Mouse (Mus musculus) limb, embryonic 15.5 days (tissue): ENCODE data around the gene Sppl3. TPM values are rescaled to one million over a fixed set of nuclear protein-coding genes. Genes with fewer than 3 reads are reported as not detected.

Experiments used
- ATAC-seq: fragments of 200-750 bp; cut with Nextera tagmentation; 2 replicates; pipeline ENCODE4 v1.8.0; 2017; ENCODE audit warnings: low read depth, moderate TSS enrichment; ENCODE audit not compliant: insufficient number of reproducible peaks, low FRiP score, low TSS enrichment
- H3K27ac ChIP-seq: fragments of 300-500 bp; sonication (generic); 2 replicates; pipeline ENCODE4 v1.5.1; 2015; ENCODE audit warnings: moderate library complexity, mild to moderate bottlenecking, inconsistent platforms
- H3K27me3 ChIP-seq: fragments of 300-500 bp; sonication (generic); 2 replicates; pipeline ENCODE4 v1.6.1; 2015; ENCODE audit warnings: inconsistent platforms
- H3K36me3 ChIP-seq: fragments of 300-500 bp; sonication (generic); 2 replicates; pipeline ENCODE4 v1.6.1; 2015; ENCODE audit warnings: inconsistent platforms
- H3K4me1 ChIP-seq: fragments of 300-500 bp; sonication (generic); 2 replicates; pipeline ENCODE4 v1.6.1; 2015; ENCODE audit warnings: inconsistent platforms
- H3K4me2 ChIP-seq: fragments of 300-500 bp; sonication (generic); 2 replicates; pipeline ENCODE4 v1.6.1; 2015; ENCODE audit warnings: mild to moderate bottlenecking, inconsistent platforms
- H3K4me3 ChIP-seq: fragments of 300-500 bp; sonication (generic); 2 replicates; pipeline ENCODE4 v1.5.1; 2015; ENCODE audit warnings: mild to moderate bottlenecking, inconsistent platforms
- H3K9ac ChIP-seq: fragments of 300-500 bp; sonication (generic); 2 replicates; pipeline ENCODE4 v1.6.1; 2015; ENCODE audit warnings: inconsistent platforms
- H3K9me3 ChIP-seq: fragments of 300-500 bp; sonication (generic); 2 replicates; pipeline ENCODE4 v1.6.1; 2016; ENCODE audit warnings: inconsistent platforms
- WGBS: fragments of 180-500 bp; shearing (Covaris S2); methylation state at CpG from one replicate; pipeline ENCODE4 v1.1.7; 2015; 5-methylcytosine and 5-hydroxymethylcytosine counted together
- polyA plus RNA-seq: library from polyadenylated mRNA; unstranded; fragments of >200 nt; fragmentation: Nextera tagmentation; extraction: Ambion mirVana; gene quantifications from 2 replicates; pipeline ENCODE4 v1.2.1, GENCODE M21; 2015

The Sppl3 gene
- polyA plus RNA-seq, 1 experiment from 2014 or later: 19.9 TPM

- Histone ChIP-seq H3K36me3 (no peaks in the 10 kb centered on the region), H3K4me3 (no peak overlapping the region), H3K4me2 (no peak overlapping the region), H3K27ac (no peak overlapping the region), H3K4me1 (peaks cover 7% of the 10 kb centered on the region; the same call in 1 of the 2 replicates), H3K9me3 (no peaks in the 10 kb centered on the region), H3K9ac (no peak overlapping the region), H3K27me3 (no peaks in the 10 kb centered on the region)
- no peak for ATAC-seq
- 68% methylated on average over 4 of the region's 4 CpGs for WGBS
Measured at GRCm38 (mm10) chr5:115018813-115019212, 7.9 kb downstream of the Sppl3 start.

DNA sequence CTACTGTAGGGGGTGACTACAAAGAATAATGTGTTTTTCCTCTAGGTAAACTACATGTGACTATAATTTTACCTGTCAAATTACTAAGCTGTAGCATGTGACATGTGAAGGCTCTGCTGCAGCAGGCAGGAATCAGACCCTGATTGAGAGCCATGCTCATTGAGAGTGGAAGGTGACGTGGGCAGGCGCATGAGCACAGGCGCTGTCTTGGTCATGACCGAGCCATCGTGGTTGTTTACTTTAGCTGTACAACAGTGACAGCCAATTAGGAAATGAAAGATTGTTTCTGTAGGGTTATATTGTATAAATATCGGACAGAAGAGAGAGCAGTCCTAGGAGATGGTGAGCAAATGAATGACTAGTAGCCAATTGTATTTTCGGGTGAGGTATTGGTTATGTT is 11.1 kb downstream of the Sppl3 start:
- WGBS: 97% methylated on average over 7 of the region's 7 CpGs
- Histone ChIP-seq H3K4me2 (no peak overlapping the region), H3K4me1 (0 out of 2 replicates have a peak, but pooled peaks cover 3% of the 10 kb centered on the region), H3K36me3 (no peaks in the 10 kb centered on the region), H3K27me3 (no peaks in the 10 kb centered on the region), H3K27ac (no peak overlapping the region), H3K9me3 (no peaks in the 10 kb centered on the region), H3K9ac (no peak overlapping the region), H3K4me3 (no peak overlapping the region)
- ATAC-seq: no peak

DNA sequence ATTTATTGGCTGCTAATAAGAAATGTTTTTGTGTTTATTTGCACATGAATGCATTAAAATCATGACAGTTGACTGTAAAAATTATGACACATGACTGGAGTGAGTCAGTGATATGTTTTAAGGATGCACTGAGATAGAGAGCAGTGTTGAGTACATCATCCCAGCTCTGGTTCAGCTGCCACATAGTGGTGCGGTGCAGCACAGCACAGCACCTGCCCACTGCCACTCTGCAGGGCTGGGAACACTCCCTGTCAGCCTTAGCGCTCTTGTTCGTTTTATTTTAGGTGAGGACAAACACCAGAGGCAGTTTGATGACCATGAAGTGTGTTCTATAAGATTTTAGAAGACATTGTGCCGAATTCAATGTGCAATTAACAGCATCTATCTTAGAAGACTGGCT is 15.2 kb downstream of the Sppl3 start:
- 0 out of 2 replicates have a peak, but pooled peaks cover 3% of the 10 kb centered on the region for H3K36me3 ChIP-seq
- H3K4me3 ChIP-seq: no peak overlapping the region
- H3K27me3 ChIP-seq: no peaks in the 10 kb centered on the region
- 81% methylated on average over 4 of the region's 4 CpGs for WGBS
- no peak for ATAC-seq
- no peaks in the 10 kb centered on the region for H3K9me3 ChIP-seq
- H3K4me1 ChIP-seq: no peaks in the 10 kb centered on the region; the same call in 1 of the 2 replicates
- no peak overlapping the region for H3K9ac ChIP-seq
- H3K4me2 ChIP-seq: no peak overlapping the region
- no peak overlapping the region for H3K27ac ChIP-seq

DNA sequence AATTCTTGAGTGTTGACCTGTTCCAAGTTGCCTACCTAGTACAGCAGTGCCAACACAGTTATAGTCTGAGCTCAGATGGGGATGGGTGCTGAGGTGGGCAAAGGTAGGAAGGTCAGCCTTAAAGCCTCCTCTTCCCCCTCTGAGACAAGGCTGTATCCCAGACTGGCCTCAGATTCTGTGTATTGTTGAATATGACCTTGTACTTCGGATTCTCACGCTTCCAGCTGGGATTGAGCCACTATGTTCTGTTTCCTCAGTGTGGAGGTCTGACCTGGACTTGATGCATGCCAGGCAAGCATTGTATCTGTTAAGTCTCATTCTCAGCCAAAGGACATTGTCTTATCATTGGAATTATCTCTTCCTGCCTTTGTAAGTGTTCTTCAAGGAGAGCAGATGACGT is 16.2 kb downstream of the Sppl3 start:
- 92% methylated on average over 3 of the region's 3 CpGs for WGBS
- no peak overlapping the region for H3K4me2 ChIP-seq
- H3K4me3 ChIP-seq: no peak overlapping the region
- no peak for ATAC-seq
- H3K9ac ChIP-seq: no peak overlapping the region
- no peak overlapping the region for H3K27ac ChIP-seq
- H3K27me3 ChIP-seq: no peaks in the 10 kb centered on the region
- no peaks in the 10 kb centered on the region; the same call in 1 of the 2 replicates for H3K4me1 ChIP-seq
- H3K9me3 ChIP-seq: no peaks in the 10 kb centered on the region
- 0 out of 2 replicates have a peak, but pooled peaks cover 3% of the 10 kb centered on the region for H3K36me3 ChIP-seq

DNA sequence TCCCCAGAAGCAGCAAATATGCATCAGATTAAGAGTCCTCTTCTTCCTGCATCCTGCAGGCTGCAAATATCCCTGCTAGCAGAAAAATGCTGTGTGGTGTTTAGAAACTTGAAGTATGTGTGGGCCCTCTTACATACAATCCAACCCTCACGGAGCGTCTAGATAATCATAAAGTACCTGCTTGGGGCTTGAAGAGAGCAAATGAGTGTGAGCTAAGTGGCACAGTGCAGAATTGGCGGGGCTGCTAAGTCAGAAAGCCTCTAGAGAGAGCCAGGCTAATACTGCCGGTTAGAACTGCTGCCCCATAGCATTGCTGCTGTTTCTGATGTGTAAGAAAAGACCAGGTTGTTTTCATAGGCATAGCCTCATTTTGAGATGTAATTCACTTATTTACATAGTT is 18.0 kb downstream of the Sppl3 start:
- no peaks in the 10 kb centered on the region; the same call in 1 of the 2 replicates for H3K4me1 ChIP-seq
- H3K27ac ChIP-seq: no peak overlapping the region
- ATAC-seq: no peak
- H3K9me3 ChIP-seq: no peaks in the 10 kb centered on the region
- H3K36me3 ChIP-seq: 0 out of 2 replicates have a peak, but pooled peaks cover 3% of the 10 kb centered on the region
- H3K4me3 ChIP-seq: no peak overlapping the region
- no peak overlapping the region for H3K4me2 ChIP-seq
- no peaks in the 10 kb centered on the region for H3K27me3 ChIP-seq
- WGBS: 94% methylated on average over 4 of the region's 4 CpGs
- H3K9ac ChIP-seq: no peak overlapping the region

GRCm38 (mm10) chr5:115029509-115029908 is 18.6 kb downstream of the Sppl3 start:
- ATAC-seq: no peak
- Histone ChIP-seq H3K36me3 (0 out of 2 replicates have a peak, but pooled peaks cover 3% of the 10 kb centered on the region), H3K4me3 (no peak overlapping the region), H3K4me1 (no peaks in the 10 kb centered on the region; the same call in 1 of the 2 replicates), H3K27ac (no peak overlapping the region), H3K9me3 (no peaks in the 10 kb centered on the region), H3K9ac (no peak overlapping the region), H3K4me2 (no peak overlapping the region), H3K27me3 (no peaks in the 10 kb centered on the region)
- 89% methylated on average over 3 of the region's 3 CpGs for WGBS

DNA sequence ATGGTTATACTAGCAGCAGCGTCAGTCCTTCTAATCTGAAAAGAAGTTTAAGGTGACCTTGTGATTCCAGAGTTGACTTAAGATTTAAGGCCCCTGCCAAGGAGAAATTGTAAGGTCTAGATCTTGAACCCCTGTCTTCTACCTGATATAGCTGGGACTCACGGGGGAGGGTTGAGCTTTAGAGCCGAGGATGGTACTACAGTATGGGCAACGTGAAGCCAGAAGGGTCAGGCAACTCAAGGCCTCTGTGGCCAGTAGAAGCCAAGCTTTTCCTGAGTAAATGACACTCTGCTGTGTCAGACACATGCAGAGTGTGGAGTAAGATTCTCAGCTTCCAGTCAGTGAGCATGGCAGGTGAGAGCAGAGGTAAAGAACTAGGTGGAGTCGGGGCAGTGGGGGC is 20.6 kb downstream of the Sppl3 start:
- no peaks in the 10 kb centered on the region for H3K27me3 ChIP-seq
- H3K9ac ChIP-seq: no peak overlapping the region
- 83% methylated on average over 5 of the region's 5 CpGs for WGBS
- H3K9me3 ChIP-seq: no peaks in the 10 kb centered on the region
- no peak overlapping the region for H3K4me3 ChIP-seq
- no peak for ATAC-seq
- no peak overlapping the region for H3K4me2 ChIP-seq
- peaks cover 4% of the 10 kb centered on the region; the same call in 1 of the 2 replicates for H3K4me1 ChIP-seq
- H3K36me3 ChIP-seq: 0 out of 2 replicates have a peak, but pooled peaks cover 3% of the 10 kb centered on the region
- no peak overlapping the region for H3K27ac ChIP-seq

DNA sequence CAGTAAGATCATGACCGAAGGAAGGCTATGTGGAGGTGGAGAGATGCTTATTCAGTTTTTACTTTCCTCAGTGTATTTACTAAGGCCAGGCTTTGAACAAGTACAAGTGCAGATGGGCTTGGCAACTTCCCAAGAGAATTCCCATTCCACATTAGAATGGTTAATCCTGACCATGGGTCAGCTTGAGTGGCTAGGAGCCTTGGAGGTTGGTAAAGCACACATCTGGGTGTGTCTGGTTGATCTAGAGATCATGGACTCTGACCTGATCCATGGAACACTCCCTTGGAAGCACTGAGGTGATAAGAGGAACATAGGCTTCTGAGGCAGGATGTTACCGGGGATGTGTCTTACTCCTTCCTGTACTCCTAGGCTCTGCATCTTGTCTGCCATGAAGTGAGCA is 21.7 kb downstream of the Sppl3 start:
- no peak for ATAC-seq
- H3K9ac ChIP-seq: no peak overlapping the region
- H3K4me1 ChIP-seq: peaks cover 4% of the 10 kb centered on the region; the same call in 1 of the 2 replicates
- 89% methylated on average over 2 of the region's 2 CpGs for WGBS
- no peak overlapping the region for H3K27ac ChIP-seq
- H3K4me3 ChIP-seq: no peak overlapping the region
- H3K36me3 ChIP-seq: 0 out of 2 replicates have a peak, but pooled peaks cover 3% of the 10 kb centered on the region
- no peaks in the 10 kb centered on the region for H3K9me3 ChIP-seq
- H3K4me2 ChIP-seq: no peak overlapping the region
- H3K27me3 ChIP-seq: no peaks in the 10 kb centered on the region

DNA sequence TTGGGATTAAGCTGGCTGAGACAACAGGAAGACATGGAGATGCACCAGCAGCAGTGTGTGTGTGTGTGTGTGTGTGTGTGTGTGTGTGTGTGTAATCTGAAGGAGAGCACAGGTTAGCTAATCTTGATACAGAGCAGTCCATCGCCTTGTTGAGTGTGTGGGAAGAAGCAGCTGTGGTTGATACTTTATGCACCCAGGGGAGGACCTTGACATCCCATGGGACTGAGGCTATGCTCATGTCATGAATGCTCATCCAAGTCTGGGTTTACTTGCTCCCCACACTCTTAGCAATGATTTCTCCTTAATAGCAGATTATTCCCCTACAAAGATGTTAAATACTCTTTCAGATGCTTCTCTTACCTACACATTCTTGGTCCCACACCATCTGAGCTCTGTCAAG is 24.3 kb downstream of the Sppl3 start:
- H3K27ac ChIP-seq: no peak overlapping the region
- ATAC-seq: no peak
- H3K4me3 ChIP-seq: no peak overlapping the region
- no peak overlapping the region for H3K9ac ChIP-seq
- peaks cover 7% of the 10 kb centered on the region; the same call in 1 of the 2 replicates for H3K4me1 ChIP-seq
- H3K36me3 ChIP-seq: no peaks in the 10 kb centered on the region
- no peaks in the 10 kb centered on the region for H3K27me3 ChIP-seq
- 100% methylated on average over 1 of the region's 1 CpGs for WGBS
- H3K9me3 ChIP-seq: no peaks in the 10 kb centered on the region
- no peak overlapping the region for H3K4me2 ChIP-seq

DNA sequence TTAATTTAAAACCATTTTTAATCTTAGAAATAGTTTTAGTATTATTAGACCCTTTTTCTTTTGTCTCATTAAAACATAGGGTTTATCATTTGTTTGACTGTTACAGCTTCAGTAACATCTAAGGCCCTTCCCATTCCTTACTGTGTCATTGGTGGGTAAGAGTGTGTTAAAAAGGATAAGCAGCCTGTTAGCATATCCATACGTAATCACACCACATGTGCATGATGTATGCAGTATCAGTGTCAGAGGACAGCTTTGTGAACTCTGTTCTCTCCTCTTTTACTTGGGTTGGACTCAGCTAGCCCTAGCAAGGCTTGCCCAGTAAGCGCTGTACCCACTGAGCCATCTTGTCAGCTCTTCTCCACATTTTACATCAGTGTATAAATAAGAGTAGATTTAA is 26.2 kb downstream of the Sppl3 start:
- no peaks in the 10 kb centered on the region for H3K36me3 ChIP-seq
- no peak for ATAC-seq
- no peak overlapping the region for H3K4me3 ChIP-seq
- H3K27ac ChIP-seq: no peak overlapping the region
- H3K4me2 ChIP-seq: no peak overlapping the region
- H3K9me3 ChIP-seq: no peaks in the 10 kb centered on the region
- no peak overlapping the region for H3K9ac ChIP-seq
- H3K4me1 ChIP-seq: peaks cover 10% of the 10 kb centered on the region; the same call in 1 of the 2 replicates
- WGBS: 87% methylated on average over 2 of the region's 2 CpGs
- H3K27me3 ChIP-seq: no peaks in the 10 kb centered on the region

DNA sequence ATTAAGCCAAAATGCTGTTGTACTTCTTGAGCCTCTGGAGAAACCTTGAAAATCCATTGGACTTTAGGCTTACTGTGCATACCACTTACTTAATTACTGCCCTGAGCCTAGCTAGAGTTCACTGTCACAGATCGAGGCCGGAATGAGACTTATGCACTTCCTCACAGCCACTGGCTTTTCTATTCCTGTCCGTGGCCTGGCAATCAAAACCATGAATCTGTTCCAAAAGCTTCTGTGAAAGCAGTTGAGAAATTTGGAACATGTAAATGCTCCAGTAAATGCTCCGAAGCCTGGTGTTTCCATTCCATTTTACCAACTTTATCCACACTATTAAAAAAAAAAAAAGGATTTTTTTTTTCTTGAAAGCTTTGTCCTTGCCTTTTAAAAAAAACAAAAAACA is 29.8 kb downstream of the Sppl3 start:
- peaks cover 14% of the 10 kb centered on the region; the same call in 1 of the 2 replicates for H3K4me1 ChIP-seq
- H3K27ac ChIP-seq: peak overlapping the region; percentile 57; the same call in 1 of the 2 replicates
- WGBS: 36% methylated on average over 4 of the region's 4 CpGs
- no peak for ATAC-seq
- H3K4me3 ChIP-seq: no peak overlapping the region
- H3K27me3 ChIP-seq: no peaks in the 10 kb centered on the region
- no peak overlapping the region for H3K4me2 ChIP-seq
- H3K36me3 ChIP-seq: no peaks in the 10 kb centered on the region
- no peaks in the 10 kb centered on the region for H3K9me3 ChIP-seq
- H3K9ac ChIP-seq: no peak overlapping the region

DNA sequence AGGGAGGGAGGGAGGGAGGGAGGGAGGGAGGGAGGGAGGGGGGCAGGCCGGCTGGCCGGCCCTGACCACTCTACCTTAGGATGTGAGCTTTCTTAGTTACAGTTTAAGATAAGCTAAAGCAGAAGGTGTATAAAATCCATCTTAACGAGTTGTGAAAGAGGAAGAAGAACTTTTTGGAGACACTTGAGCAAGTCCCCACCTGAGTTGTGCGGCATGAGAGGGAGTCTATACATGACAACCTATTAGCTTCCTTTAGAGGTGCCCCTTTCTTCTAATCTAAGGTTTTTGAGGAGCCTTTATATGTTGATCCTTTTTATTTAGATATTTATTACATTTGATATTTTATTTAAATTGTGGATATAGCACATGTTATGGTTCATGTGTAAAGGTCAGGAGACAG is 32.7 kb downstream of the Sppl3 start:
- Histone ChIP-seq H3K4me3 (no peak overlapping the region), H3K9ac (no peak overlapping the region), H3K36me3 (no peaks in the 10 kb centered on the region), H3K9me3 (no peaks in the 10 kb centered on the region), H3K4me2 (no peak overlapping the region), H3K4me1 (peaks cover 10% of the 10 kb centered on the region; the same call in 1 of the 2 replicates), H3K27me3 (no peaks in the 10 kb centered on the region), H3K27ac (no peak overlapping the region)
- no peak for ATAC-seq
- 79% methylated on average over 4 of the region's 4 CpGs for WGBS
